Mouse (Mus musculus): ENCODE measurements around the gene Klk1b26. TPM values are rescaled to one million over a fixed set of nuclear protein-coding genes. Genes with fewer than 3 reads are reported as not detected.

The Klk1b26 gene
- polyA plus RNA-seq (2014; fragmentation: Illumina TruSeq; extraction: RNeasy Lipid Tissue Mini Kit (QIAGEN cat#74804); ENCODE audit: low read depth, low replicate concordance), result not detected

DNA sequence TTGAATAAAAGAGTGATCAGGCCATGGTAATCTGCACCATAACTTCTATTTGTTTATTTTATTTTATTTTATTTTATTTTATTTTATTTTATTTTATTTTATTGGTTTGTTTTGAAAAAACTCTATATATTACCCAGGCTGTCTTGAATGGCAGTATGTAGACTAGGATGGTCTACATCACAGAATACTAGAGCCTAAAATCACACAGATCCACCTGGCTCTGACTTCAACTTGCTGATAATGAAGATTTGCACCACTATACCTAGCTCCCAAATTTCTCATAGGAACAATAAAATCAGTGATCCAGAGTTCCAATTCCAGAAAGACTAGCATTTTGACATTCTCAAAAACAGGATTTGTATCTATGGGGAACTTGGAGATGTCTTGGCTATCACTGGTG, at the start of gene Klk1b26:
Klk1b26 (plus strand) TSS at position 301 of the 400 bp plus-strand sequence.

DNA sequence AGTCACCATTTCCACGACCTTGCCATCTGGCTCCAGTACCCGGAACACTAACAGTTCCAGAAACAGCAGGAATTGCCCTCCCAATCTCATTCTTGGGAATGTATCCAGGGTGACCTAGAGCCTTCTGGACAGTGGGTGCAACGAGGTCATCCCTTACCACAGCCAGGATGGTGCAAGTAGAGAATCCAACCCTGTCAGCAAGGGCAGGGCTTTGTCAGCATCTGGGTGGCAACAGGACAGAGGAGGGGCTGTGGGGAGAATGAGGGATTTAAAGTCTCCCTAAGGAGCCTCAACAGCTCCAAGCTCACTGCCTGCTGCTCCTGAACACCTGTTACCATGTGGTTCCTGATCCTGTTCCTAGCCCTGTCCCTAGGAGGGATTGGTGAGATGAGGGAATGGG, 45.5 kb upstream of the Klk1b26 start, which contains the start of gene Klk1b1:
Klk1b1 (plus strand) TSS at position 301 of the 400 bp plus-strand sequence.

DNA sequence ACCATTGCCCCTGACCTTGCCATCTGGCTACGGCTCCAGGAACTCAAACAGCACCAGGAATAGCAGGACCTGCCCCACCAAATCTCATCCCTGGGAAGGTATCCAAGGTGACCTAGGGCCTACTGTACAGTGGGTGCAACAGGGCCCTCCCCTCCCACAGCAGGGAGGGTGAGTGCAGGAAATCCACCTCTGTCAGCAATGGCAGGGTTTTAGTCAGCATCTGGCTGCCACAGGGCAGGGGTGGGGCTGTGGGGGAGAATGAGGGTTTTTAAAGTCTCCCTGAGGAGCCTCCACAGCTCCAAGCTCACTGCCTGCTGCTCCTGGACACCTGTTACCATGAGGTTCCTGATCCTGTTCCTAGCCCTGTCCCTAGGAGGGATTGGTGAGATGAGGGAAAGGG, 36.2 kb upstream of the Klk1b26 start, which contains the start of gene Klk1b9:
Klk1b9 (plus strand) TSS at position 301 of the 400 bp plus-strand sequence.

DNA sequence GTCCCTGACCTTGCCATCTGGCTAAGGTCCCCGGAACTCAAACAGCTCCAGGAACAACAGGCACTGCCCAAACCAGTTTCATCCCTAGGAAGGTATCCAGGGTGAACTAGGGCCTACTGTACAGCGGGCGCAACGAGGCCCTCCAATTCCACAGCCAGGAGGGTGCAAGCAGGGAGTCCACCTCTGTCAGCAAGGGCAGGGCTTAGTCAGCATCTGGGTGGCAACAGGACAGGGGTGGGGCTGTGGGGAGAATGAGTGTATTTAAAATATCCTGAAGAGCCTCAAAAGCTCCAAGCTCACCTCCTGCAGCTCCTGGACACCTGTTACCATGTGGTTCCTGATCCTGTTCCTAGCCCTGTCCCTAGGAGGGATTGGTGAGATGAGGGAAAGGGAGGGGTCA, 16.4 kb upstream of the Klk1b26 start, which contains the start of gene Klk1b11:
Klk1b11 (plus strand) TSS at position 301 of the 400 bp plus-strand sequence.

DNA sequence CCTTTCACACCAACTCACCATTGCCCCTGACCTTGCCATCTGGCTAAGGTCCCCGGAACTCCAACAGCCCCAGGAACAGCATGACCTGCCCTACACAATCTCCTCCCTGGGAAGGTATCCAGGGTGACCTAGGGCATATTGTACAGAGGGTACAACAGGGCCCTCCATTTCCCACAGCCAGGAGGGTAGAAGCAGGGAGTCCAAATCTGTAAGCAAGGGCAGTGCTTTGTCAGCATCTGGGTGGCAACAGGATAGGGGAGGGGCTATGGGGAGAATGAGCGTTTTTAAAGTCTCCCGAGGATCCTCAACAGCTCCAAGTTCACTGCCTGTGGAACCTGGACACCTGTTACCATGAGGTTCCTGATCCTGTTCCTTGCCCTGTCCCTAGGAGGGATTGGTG, 40.0 kb downstream of the Klk1b26 start, which contains the start of gene Klk1b27:
Klk1b27 (plus strand) TSS at position 301 of the 400 bp plus-strand sequence.

Other genes with a start within 250 kb of the Klk1b26 start
- gene Klk12, start 243.3 kb upstream of the Klk1b26 start, polyA plus RNA-seq (2014; fragmentation: Illumina TruSeq; extraction: RNeasy Lipid Tissue Mini Kit (QIAGEN cat#74804); ENCODE audit: low read depth, low replicate concordance), result not detected
- not detected for gene Klk11, start 237.6 kb upstream of the Klk1b26 start, polyA plus RNA-seq (2014; fragmentation: Illumina TruSeq; extraction: RNeasy Lipid Tissue Mini Kit (QIAGEN cat#74804); ENCODE audit: low read depth, low replicate concordance)
- gene Klk10, start 231.1 kb upstream of the Klk1b26 start, polyA plus RNA-seq (2014; fragmentation: Illumina TruSeq; extraction: RNeasy Lipid Tissue Mini Kit (QIAGEN cat#74804); ENCODE audit: low read depth, low replicate concordance), result not detected
- gene Klk9, start 220.3 kb upstream of the Klk1b26 start, polyA plus RNA-seq (2014; fragmentation: Illumina TruSeq; extraction: RNeasy Lipid Tissue Mini Kit (QIAGEN cat#74804); ENCODE audit: low read depth, low replicate concordance), result not detected
- not detected for gene Klk8, start 214.6 kb upstream of the Klk1b26 start, polyA plus RNA-seq (2014; fragmentation: Illumina TruSeq; extraction: RNeasy Lipid Tissue Mini Kit (QIAGEN cat#74804); ENCODE audit: low read depth, low replicate concordance)
- gene Klk7, start 200.9 kb upstream of the Klk1b26 start, polyA plus RNA-seq (2014; fragmentation: Illumina TruSeq; extraction: RNeasy Lipid Tissue Mini Kit (QIAGEN cat#74804); ENCODE audit: low read depth, low replicate concordance), result not detected
- gene Klk6, start 187.7 kb upstream of the Klk1b26 start, polyA plus RNA-seq (2014; fragmentation: Illumina TruSeq; extraction: RNeasy Lipid Tissue Mini Kit (QIAGEN cat#74804); ENCODE audit: low read depth, low replicate concordance), result not detected
- gene Klk5, start 170.2 kb upstream of the Klk1b26 start, polyA plus RNA-seq (2014; fragmentation: Illumina TruSeq; extraction: RNeasy Lipid Tissue Mini Kit (QIAGEN cat#74804); ENCODE audit: low read depth, low replicate concordance), result not detected
- gene Klk4, start 131.0 kb upstream of the Klk1b26 start, polyA plus RNA-seq (2014; fragmentation: Illumina TruSeq; extraction: RNeasy Lipid Tissue Mini Kit (QIAGEN cat#74804); ENCODE audit: low read depth, low replicate concordance), result not detected
- not detected for gene Klk15, start 78.4 kb upstream of the Klk1b26 start, polyA plus RNA-seq (2014; fragmentation: Illumina TruSeq; extraction: RNeasy Lipid Tissue Mini Kit (QIAGEN cat#74804); ENCODE audit: low read depth, low replicate concordance)
- gene Klk1b8, start 61.5 kb upstream of the Klk1b26 start, polyA plus RNA-seq (2014; fragmentation: Illumina TruSeq; extraction: RNeasy Lipid Tissue Mini Kit (QIAGEN cat#74804); ENCODE audit: low read depth, low replicate concordance), result not detected
- not detected for gene Klk1b1, start 45.4 kb upstream of the Klk1b26 start, polyA plus RNA-seq (2014; fragmentation: Illumina TruSeq; extraction: RNeasy Lipid Tissue Mini Kit (QIAGEN cat#74804); ENCODE audit: low read depth, low replicate concordance)
- not detected for gene Klk1b9, start 36.1 kb upstream of the Klk1b26 start, polyA plus RNA-seq (2014; fragmentation: Illumina TruSeq; extraction: RNeasy Lipid Tissue Mini Kit (QIAGEN cat#74804); ENCODE audit: low read depth, low replicate concordance)
- gene Klk1b11, start 16.3 kb upstream of the Klk1b26 start, polyA plus RNA-seq (2014; fragmentation: Illumina TruSeq; extraction: RNeasy Lipid Tissue Mini Kit (QIAGEN cat#74804); ENCODE audit: low read depth, low replicate concordance), result not detected
- gene Klk1b27, start 40.1 kb downstream of the Klk1b26 start, polyA plus RNA-seq (2014; fragmentation: Illumina TruSeq; extraction: RNeasy Lipid Tissue Mini Kit (QIAGEN cat#74804); ENCODE audit: low read depth, low replicate concordance), result not detected
- not detected for gene Klk1b21, start 90.2 kb downstream of the Klk1b26 start, polyA plus RNA-seq (2014; fragmentation: Illumina TruSeq; extraction: RNeasy Lipid Tissue Mini Kit (QIAGEN cat#74804); ENCODE audit: low read depth, low replicate concordance)
- gene Klk1b22, start 100.5 kb downstream of the Klk1b26 start, polyA plus RNA-seq (2014; fragmentation: Illumina TruSeq; extraction: RNeasy Lipid Tissue Mini Kit (QIAGEN cat#74804); ENCODE audit: low read depth, low replicate concordance), result not detected
- not detected for gene Klk1b16, start 124.6 kb downstream of the Klk1b26 start, polyA plus RNA-seq (2014; fragmentation: Illumina TruSeq; extraction: RNeasy Lipid Tissue Mini Kit (QIAGEN cat#74804); ENCODE audit: low read depth, low replicate concordance)
- gene Klk1b24, start 176.1 kb downstream of the Klk1b26 start, polyA plus RNA-seq (2014; fragmentation: Illumina TruSeq; extraction: RNeasy Lipid Tissue Mini Kit (QIAGEN cat#74804); ENCODE audit: low read depth, low replicate concordance), result not detected
- not detected for gene Klk1b3, start 186.0 kb downstream of the Klk1b26 start, polyA plus RNA-seq (2014; fragmentation: Illumina TruSeq; extraction: RNeasy Lipid Tissue Mini Kit (QIAGEN cat#74804); ENCODE audit: low read depth, low replicate concordance)
- not detected for gene Klk1b4, start 195.3 kb downstream of the Klk1b26 start, polyA plus RNA-seq (2014; fragmentation: Illumina TruSeq; extraction: RNeasy Lipid Tissue Mini Kit (QIAGEN cat#74804); ENCODE audit: low read depth, low replicate concordance)
- gene Klk1b5, start 203.8 kb downstream of the Klk1b26 start, polyA plus RNA-seq (2014; fragmentation: Illumina TruSeq; extraction: RNeasy Lipid Tissue Mini Kit (QIAGEN cat#74804); ENCODE audit: low read depth, low replicate concordance), result not detected
- 428 TPM for gene Klk1, start 213.2 kb downstream of the Klk1b26 start, polyA plus RNA-seq (2014; fragmentation: Illumina TruSeq; extraction: RNeasy Lipid Tissue Mini Kit (QIAGEN cat#74804); ENCODE audit: low read depth, low replicate concordance)
- not detected for gene Gm36864, start 224.0 kb downstream of the Klk1b26 start, polyA plus RNA-seq (2014; fragmentation: Illumina TruSeq; extraction: RNeasy Lipid Tissue Mini Kit (QIAGEN cat#74804); ENCODE audit: low read depth, low replicate concordance)
- gene 1700028J19Rik, start 234.5 kb downstream of the Klk1b26 start, polyA plus RNA-seq (2014; fragmentation: Illumina TruSeq; extraction: RNeasy Lipid Tissue Mini Kit (QIAGEN cat#74804); ENCODE audit: low read depth, low replicate concordance), result 0.47 TPM
- 65.7 TPM for gene 2410002F23Rik, start 234.6 kb downstream of the Klk1b26 start, polyA plus RNA-seq (2014; fragmentation: Illumina TruSeq; extraction: RNeasy Lipid Tissue Mini Kit (QIAGEN cat#74804); ENCODE audit: low read depth, low replicate concordance)
- gene Acp4, start 245.2 kb downstream of the Klk1b26 start, polyA plus RNA-seq (2014; fragmentation: Illumina TruSeq; extraction: RNeasy Lipid Tissue Mini Kit (QIAGEN cat#74804); ENCODE audit: low read depth, low replicate concordance), result not detected
- gene Gm15517, start 249.3 kb downstream of the Klk1b26 start, polyA plus RNA-seq (2014; fragmentation: Illumina TruSeq; extraction: RNeasy Lipid Tissue Mini Kit (QIAGEN cat#74804); ENCODE audit: low read depth, low replicate concordance), result not detected